Mouse (Mus musculus) erythroid progenitor cell, adult 5-6 weeks (primary cell): ENCODE data around the gene Ecsit. TPM values are rescaled to one million over a fixed set of nuclear protein-coding genes. Genes with fewer than 3 reads are reported as not detected.
"Not testable (repeated sequence)": the region's sequence is repeated elsewhere in the genome, so short reads cannot be mapped to it uniquely, and the experiment has no call there.

Experiments used
- ATAC-seq: replicated peaks from 2 replicates; pipeline ENCODE4 v1.8.0; 2016; ENCODE audit warnings: moderate number of reproducible peaks, mild to moderate bottlenecking, moderate TSS enrichment, inconsistent platforms; ENCODE audit not compliant: poor library complexity, low FRiP score, severe bottlenecking
- total RNA-seq, 2 experiments: library from RNA; stranded (forward) in 1 of 2; stranded (reverse) in 1 of 2; fragments of 150-400 nt in 1 of 2; fragments of 186-747, 209-891 nt in 1 of 2; gene quantifications; 2 replicates each; pipeline versions ENCODE4 v1.2.3 to v1.2.4; 2015 to 2017; ENCODE audit warnings: low replicate concordance in 2 of 2

The Ecsit gene
- total RNA-seq, 2 experiments from 2014 or later: 2.0 to 3.4 TPM

- ATAC-seq: peak; percentile 92
Measured at GRCm38 (mm10) chr9:22095854-22096307, 10.6 kb upstream of the Ecsit start.

GRCm38 (mm10) chr9:22092746-22093145 lies 7.5 kb upstream of the Ecsit start:
- no peak for ATAC-seq

DNA sequence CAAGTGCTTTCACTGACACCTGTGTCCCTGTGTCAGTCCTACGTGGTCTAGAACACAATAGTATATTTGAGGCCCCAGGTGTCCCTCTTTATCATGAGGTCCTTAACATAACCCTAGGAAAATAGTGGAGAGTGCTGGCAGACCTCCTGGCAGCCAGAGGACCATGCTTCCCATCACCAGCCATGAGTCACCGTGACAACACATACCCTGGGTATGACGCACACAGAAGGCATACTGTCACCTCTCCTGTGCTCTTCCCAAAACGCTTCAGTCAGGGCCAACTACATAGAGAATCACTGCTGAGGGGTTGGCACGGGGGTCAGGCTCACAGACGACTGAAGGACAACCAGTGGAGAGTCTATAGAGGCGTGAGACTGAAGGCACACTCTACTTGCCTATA lies 4.7 kb upstream of the Ecsit start:
- ATAC-seq: no peak

DNA sequence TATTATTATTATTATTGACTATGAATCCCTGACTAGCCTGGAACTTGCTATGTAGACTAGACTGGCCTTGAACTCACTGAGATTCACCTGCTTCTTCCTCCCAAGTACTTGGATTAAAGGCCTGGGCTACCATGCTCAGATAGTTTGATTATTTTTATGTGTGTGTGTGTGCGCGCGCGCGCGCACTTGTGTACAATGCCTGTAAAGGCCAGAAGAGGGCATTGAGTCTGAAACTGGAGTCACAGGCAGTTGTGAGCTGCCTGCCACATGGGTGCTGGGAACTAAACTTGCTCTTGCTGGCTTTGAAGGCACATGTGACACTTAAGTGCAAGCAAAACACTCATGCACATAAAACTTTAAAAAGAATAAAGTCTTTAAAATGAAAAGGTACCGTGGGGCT lies 4.0 kb upstream of the Ecsit start:
- ATAC-seq: no peak

DNA sequence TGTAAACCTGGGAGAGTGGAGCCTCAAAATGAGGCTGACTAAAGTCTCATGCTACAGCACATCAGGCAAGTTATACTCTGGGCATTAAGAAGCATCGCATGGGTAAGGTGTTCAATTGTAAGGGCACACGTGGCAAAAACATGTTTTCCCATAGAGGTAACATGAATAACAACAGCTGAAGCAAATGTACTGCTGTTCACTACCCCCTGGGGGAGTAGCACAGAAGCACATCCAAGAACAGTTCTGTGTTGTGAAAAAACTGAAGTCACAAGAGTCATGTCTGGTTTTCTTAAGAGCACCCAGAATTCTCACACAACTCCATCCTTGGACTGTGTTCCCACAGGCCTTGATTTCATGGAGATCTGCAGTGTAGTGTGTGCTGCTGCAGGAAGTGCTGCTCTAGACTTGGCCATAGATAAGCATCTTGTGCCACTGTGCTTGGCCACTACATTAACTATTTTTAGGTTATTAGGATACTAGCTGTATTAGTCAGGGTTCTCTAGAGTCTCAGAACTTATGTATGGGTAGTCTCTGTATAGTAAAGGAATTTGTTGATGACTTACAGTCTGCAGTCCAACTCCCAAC lies 1.9 kb upstream of the Ecsit start:
- no peak for ATAC-seq

- ATAC-seq: no peak
Measured at GRCm38 (mm10) chr9:22086012-22086411, 774 bp upstream of the Ecsit start.

DNA sequence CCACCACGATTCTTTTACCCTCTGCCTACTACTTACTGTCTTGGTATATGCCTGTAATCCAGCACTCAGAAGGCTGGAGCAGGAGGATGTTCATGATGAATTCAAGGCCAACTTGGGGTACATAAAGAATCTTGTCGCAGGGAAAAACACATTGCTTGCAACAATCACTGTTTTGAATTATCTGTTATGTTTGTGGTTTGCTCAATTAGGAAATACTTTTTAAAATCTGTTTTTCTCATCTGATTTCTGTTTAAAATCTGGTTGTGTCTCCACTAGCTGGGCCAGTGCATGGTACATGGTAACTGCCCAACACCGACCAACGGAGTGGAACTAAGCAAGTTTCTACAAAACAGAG lies 594 bp downstream of the Ecsit start:
- no peak for ATAC-seq

- no peak for ATAC-seq
Measured at GRCm38 (mm10) chr9:22076223-22076622, 9.0 kb downstream of the Ecsit start.

DNA sequence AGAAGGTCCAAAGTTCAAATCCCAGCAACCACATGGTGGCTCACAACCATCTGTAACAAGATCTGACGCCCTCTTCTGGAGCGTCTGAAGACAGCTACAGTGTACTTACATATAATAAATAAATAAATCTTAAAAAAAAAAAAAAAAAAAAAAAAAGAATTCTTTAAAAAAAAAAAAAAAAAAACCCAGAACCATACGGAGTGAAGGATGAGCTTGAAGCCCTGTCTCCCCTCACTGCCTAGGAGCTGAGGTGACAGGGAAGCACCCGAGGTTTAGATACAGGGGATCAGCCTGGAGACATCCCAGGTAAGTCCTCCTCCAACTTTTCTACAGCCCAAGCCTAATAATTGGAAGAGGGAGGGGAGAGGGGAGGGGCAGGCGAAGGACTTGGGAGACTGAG lies 9.5 kb downstream of the Ecsit start:
- ATAC-seq: not testable (repeated sequence)

GRCm38 (mm10) chr9:22072276-22072675 lies 13.0 kb downstream of the Ecsit start:
- ATAC-seq: no peak

- ATAC-seq: peak; percentile 87
Measured at GRCm38 (mm10) chr9:22070791-22071573, 14.3 kb downstream of the Ecsit start, which contains the start of the genes Gm49318 and Zfp653. TSS of gene Gm49318 (minus strand) at chr9:22071259. TSS of gene Zfp653 (minus strand) at chr9:22071376.

DNA sequence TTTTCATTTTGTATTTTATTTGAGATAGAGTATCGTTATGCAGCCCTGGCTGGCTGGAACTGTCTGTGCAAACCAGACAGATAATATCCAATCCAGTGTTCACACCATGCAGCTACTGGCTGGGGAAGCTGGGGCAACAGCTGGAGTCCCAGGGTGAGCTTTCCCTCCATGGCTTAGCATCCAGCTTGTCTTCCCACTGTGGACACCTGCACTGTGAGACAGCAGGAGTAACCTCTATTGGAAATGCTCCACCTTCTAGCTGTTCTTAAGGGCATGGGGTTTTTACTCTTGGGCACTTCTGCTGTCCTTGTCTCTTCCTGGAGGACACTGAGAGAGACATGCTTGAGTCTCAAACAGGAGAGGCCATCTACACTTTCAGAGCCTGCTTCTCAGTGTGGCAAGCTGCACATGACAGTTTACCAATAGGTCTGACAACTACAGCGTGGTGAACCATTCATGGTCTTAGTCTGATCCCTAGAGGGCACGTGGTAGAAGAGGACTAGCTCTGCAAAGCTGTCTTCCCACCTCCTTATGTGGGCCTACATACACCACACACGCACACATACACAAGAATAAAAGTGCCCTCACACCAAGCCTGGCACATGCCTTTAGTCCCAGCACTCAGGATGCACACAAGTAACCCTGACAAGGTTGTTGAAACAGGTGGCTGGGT lies 15.2 kb downstream of the Ecsit start:
- no peak for ATAC-seq

DNA sequence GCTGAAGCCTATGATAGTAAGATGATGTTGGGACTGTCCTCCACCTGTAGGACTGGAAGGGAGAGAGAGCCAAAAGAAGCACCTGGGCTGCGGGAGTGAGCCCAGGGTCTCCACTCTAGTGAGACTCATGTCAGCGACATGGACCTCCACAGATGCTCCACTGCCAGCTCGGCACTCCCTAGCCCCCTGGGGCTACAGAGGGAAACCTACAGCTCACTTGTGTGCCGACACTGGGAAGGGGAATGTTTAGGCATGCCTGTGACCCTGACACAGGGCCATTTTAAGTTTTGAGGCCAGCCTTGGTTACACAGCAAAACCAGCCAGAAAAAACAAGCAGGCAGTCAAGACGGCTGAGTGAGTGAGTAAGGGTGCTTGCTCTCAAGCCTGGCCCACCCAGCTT lies 18.0 kb downstream of the Ecsit start:
- no peak for ATAC-seq

- 0 out of 2 replicates have a peak, but pooled peaks have one; percentile 26 for ATAC-seq
Measured at GRCm38 (mm10) chr9:22066433-22066832, 18.8 kb downstream of the Ecsit start.

DNA sequence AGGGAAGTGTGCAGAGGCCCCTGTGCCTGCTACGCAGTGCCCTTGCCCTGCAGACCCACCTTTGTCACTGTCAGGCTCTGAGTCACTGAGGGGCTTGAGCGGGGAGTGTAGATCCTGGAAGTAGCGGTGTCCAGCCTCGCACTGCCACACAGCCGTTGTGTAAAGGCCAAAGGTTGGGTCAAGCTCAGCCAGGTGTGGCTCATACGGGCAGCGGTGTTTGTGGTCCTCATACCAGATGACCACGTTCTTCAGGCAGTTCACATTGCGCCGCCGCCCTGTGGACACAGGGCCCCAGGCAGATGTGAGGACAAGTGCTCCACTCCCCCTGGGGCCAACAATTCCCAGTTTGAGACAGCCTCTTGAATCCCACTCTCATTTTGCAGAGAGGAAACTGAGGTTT lies 19.6 kb downstream of the Ecsit start:
- no peak for ATAC-seq

GRCm38 (mm10) chr9:22064341-22064740 lies 20.9 kb downstream of the Ecsit start:
- no peak for ATAC-seq

DNA sequence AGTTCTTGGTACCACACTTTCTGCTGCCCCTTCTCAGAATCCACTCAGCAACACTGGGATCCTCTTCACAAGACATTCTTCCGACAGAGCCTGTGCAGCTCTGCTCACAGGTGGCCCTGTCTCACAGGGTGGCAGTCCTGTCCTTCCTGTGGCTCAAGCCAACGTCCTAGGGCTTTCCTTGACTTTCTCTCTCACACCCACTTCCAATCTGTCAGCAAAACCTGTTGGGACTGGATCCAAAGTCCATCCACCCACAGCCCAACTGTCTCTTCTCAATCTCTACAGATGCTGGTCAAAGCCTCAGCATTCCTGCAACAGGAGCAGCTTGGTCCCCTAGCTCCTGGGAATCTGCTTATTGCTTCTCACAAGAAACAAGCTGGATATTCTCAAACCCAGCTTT lies 23.9 kb downstream of the Ecsit start:
- ATAC-seq: no peak

GRCm38 (mm10) chr9:22058011-22058424 lies 27.2 kb downstream of the Ecsit start:
- no peak for ATAC-seq

GRCm38 (mm10) chr9:22057031-22057517 lies 28.2 kb downstream of the Ecsit start:
- no peak for ATAC-seq

- no peak for ATAC-seq
Measured at GRCm38 (mm10) chr9:22056303-22056910, 28.8 kb downstream of the Ecsit start.
